Mouse (Mus musculus) c-Kit-positive CD71-positive TER-119-negative erythroid progenitor cells, embryonic 14.5 days (primary cell): ENCODE results near the gene Sppl2c.
"Not testable (repeated sequence)": the region's sequence is repeated elsewhere in the genome, so short reads cannot be mapped to it uniquely, and the experiment has no call there.

Experiments
- DNase-seq: peaks from one replicate; pipeline ENCODE4 v3.0.0-alpha.2; 2013; ENCODE audit warnings: low read depth

Gene Sppl2c

GRCm38 (mm10) chr11:104195791-104196190 lies 9.7 kb downstream of the Sppl2c start:
- peak; percentile 67 for DNase-seq

GRCm38 (mm10) chr11:104197861-104198260 lies 11.7 kb downstream of the Sppl2c start:
- DNase-seq, result peak; percentile 5

- no peak for DNase-seq
Measured at GRCm38 (mm10) chr11:104203271-104203670, 17.1 kb downstream of the Sppl2c start.

GRCm38 (mm10) chr11:104206573-104206972 lies 20.4 kb downstream of the Sppl2c start:
- no peak for DNase-seq

- no peak for DNase-seq
Measured at GRCm38 (mm10) chr11:104209041-104209440, 22.9 kb downstream of the Sppl2c start.

- DNase-seq, result no peak
Measured at GRCm38 (mm10) chr11:104211251-104211650, 25.1 kb downstream of the Sppl2c start.

GRCm38 (mm10) chr11:104214128-104214527 lies 28.0 kb downstream of the Sppl2c start:
- DNase-seq, result not testable (repeated sequence)

- DNase-seq, result no peak
Measured at GRCm38 (mm10) chr11:104218075-104218474, 31.9 kb downstream of the Sppl2c start.

- no peak for DNase-seq
Measured at GRCm38 (mm10) chr11:104220291-104220690, 34.2 kb downstream of the Sppl2c start.

GRCm38 (mm10) chr11:104221751-104222150 lies 35.6 kb downstream of the Sppl2c start:
- DNase-seq, result no peak

GRCm38 (mm10) chr11:104223301-104223700 lies 37.2 kb downstream of the Sppl2c start:
- no peak for DNase-seq

- DNase-seq, result no peak
Measured at GRCm38 (mm10) chr11:104229391-104229790, 43.3 kb downstream of the Sppl2c start.

GRCm38 (mm10) chr11:104230066-104230778 lies 44.1 kb downstream of the Sppl2c start:
- DNase-seq, result no peak

GRCm38 (mm10) chr11:104231041-104231911 lies 45.1 kb downstream of the Sppl2c start, which contains the start of gene Mapt:
Gene Mapt, plus strand, starts transcription at chr11:104231390.
- peak; percentile 53 for DNase-seq

- no peak for DNase-seq
Measured at GRCm38 (mm10) chr11:104232141-104233061, 46.3 kb downstream of the Sppl2c start.

- no peak for DNase-seq
Measured at GRCm38 (mm10) chr11:104233101-104233500, 47.0 kb downstream of the Sppl2c start.

- DNase-seq, result no peak
Measured at GRCm38 (mm10) chr11:104233574-104234206, 47.6 kb downstream of the Sppl2c start.

- DNase-seq, result no peak
Measured at GRCm38 (mm10) chr11:104234680-104235079, 48.6 kb downstream of the Sppl2c start.

GRCm38 (mm10) chr11:104235881-104236280 lies 49.8 kb downstream of the Sppl2c start:
- DNase-seq, result no peak

- DNase-seq, result no peak
Measured at GRCm38 (mm10) chr11:104237226-104237625, 51.1 kb downstream of the Sppl2c start.

- no peak for DNase-seq
Measured at GRCm38 (mm10) chr11:104237958-104238747, 52.0 kb downstream of the Sppl2c start.
